8 mouse cellular contexts compared by ENCODE assay signal in genomic region chr8:117198141-117198935, GRCm38 (mm10). TPM values are rescaled to one million over a fixed set of nuclear protein-coding genes. Genes with fewer than 3 reads are reported as not detected.
DNase-seq lines count a peak whose midpoint lies in the region; ATAC-seq and TF ChIP-seq lines count a peak whose summit lies in the region.

No protein-coding gene starts in this region.

- H3K4me1 ChIP-seq in embryonic facial prominence, embryonic 14.5 days (ENCODE audit: control insufficient read depth, insufficient read depth, low read length): 0 out of 2 replicates have a peak, but pooled peaks cover 3% of the 10 kb centered on the region
- H3K4me1 ChIP-seq in heart, embryonic 13.5 days: peaks cover 64% of the 10 kb centered on the region
- H3K4me1 ChIP-seq in kidney, embryonic 16.5 days (ENCODE audit: insufficient read depth, low read length): peaks cover 42% of the 10 kb centered on the region
- peaks cover 8% of the 10 kb centered on the region for H3K4me1 ChIP-seq in liver, adult 2 months (ENCODE audit: control insufficient read depth, insufficient read depth, low read length)
- no peaks in the 10 kb centered on the region for H3K4me1 ChIP-seq in midbrain, postnatal 0 days (ENCODE audit: insufficient read depth, low read length)

- H3K9me3 ChIP-seq in embryonic facial prominence, embryonic 14.5 days (ENCODE audit: control insufficient read depth, low read length): no peaks in the 10 kb centered on the region
- no peaks in the 10 kb centered on the region for H3K9me3 ChIP-seq in heart, embryonic 13.5 days
- H3K9me3 ChIP-seq in kidney, embryonic 16.5 days (ENCODE audit: low read length): no peaks in the 10 kb centered on the region
- H3K9me3 ChIP-seq in midbrain, postnatal 0 days (ENCODE audit: low read length): no peaks in the 10 kb centered on the region

- peak; percentile 49 for TF ChIP-seq CTCF in liver, adult 2 months (IDR thresholded peaks at IDR 0.05; ENCODE audit: low read depth, low read length)
- peak; percentile 85 for TF ChIP-seq CTCF in midbrain, postnatal 0 days (IDR thresholded peaks at IDR 0.05)

- WGBS in embryonic facial prominence, embryonic 14.5 days: 45% methylated on average over 20 of the region's 20 CpGs
- 24% methylated on average over 20 of the region's 20 CpGs for WGBS in heart, embryonic 13.5 days
- 38% methylated on average over 20 of the region's 20 CpGs for WGBS in kidney, embryonic 16.5 days
- WGBS in liver, adult 2 months: 65% methylated on average over 20 of the region's 20 CpGs
- 37% methylated on average over 20 of the region's 20 CpGs for WGBS in midbrain, postnatal 0 days

- H3K4me2 ChIP-seq in embryonic facial prominence, embryonic 14.5 days (ENCODE audit: low read depth, low read length): peak overlapping the region; percentile 23
- H3K4me2 ChIP-seq in heart, embryonic 13.5 days: peak overlapping the region; percentile 63
- no peak overlapping the region; the same call in 1 of the 2 replicates for H3K4me2 ChIP-seq in kidney, embryonic 16.5 days (replicated peaks; ENCODE audit: low read depth, low read length)
- 0 out of 2 replicates have a peak overlapping the region, but pooled peaks have one; percentile 15 for H3K4me2 ChIP-seq in midbrain, postnatal 0 days (ENCODE audit: low read depth, low read length, poor library complexity, severe bottlenecking)

- DNase-seq in urinary bladder, postnatal 14 days (ENCODE audit: low spot score): peak; percentile 46
- no peak for DNase-seq in urinary bladder, adult 2 months (ENCODE audit: low spot score)
- peak; percentile 82 for DNase-seq in embryonic facial prominence, embryonic 14.5 days (ENCODE audit: low spot score)
- DNase-seq in liver, adult 2 months (ENCODE audit: extremely low read depth, low read depth, low spot score): peak; percentile 55
- peak; percentile 85 for DNase-seq in midbrain, postnatal 0 days (ENCODE audit: low spot score)
- peak; percentile 84 to 86 for DNase-seq in spleen, postnatal 4 days (ENCODE audit: low spot score in 2 of 2)

- no peaks in the 10 kb centered on the region for H3K79me2 ChIP-seq in liver, adult 2 months (ENCODE audit: control insufficient read depth, insufficient read depth, low read length)

- no peak overlapping the region for H3K4me3 ChIP-seq in embryonic facial prominence, embryonic 14.5 days (ENCODE audit: low read depth, low read length)
- peak overlapping the region; percentile 32 for H3K4me3 ChIP-seq in heart, embryonic 13.5 days
- H3K4me3 ChIP-seq in kidney, embryonic 16.5 days (ENCODE audit: low read length): no peak overlapping the region
- H3K4me3 ChIP-seq in liver, adult 2 months (ENCODE audit: insufficient read depth, low read depth, low read length): no peak overlapping the region
- H3K4me3 ChIP-seq in midbrain, postnatal 0 days (ENCODE audit: low read depth, low read length): no peak overlapping the region

- peak overlapping the region; percentile 67 for H3K27ac ChIP-seq in embryonic facial prominence, embryonic 14.5 days (replicated peaks; ENCODE audit: low read depth, low read length)
- H3K27ac ChIP-seq in heart, embryonic 13.5 days (replicated peaks): peak overlapping the region; percentile 90
- peak overlapping the region; percentile 15; the same call in 1 of the 2 replicates for H3K27ac ChIP-seq in kidney, embryonic 16.5 days (ENCODE audit: low read length)
- peak overlapping the region; percentile 45 for H3K27ac ChIP-seq in liver, adult 2 months (replicated peaks; ENCODE audit: insufficient read depth, low read depth, low read length)
- peak overlapping the region; percentile 4; the same call in 1 of the 2 replicates for H3K27ac ChIP-seq in midbrain, postnatal 0 days (ENCODE audit: low read depth, low read length)

- peak overlapping the region; percentile 26; the same call in 1 of the 2 replicates for H3K9ac ChIP-seq in embryonic facial prominence, embryonic 14.5 days (ENCODE audit: low read depth, low read length)
- H3K9ac ChIP-seq in heart, embryonic 13.5 days: peak overlapping the region; percentile 62
- no peak overlapping the region for H3K9ac ChIP-seq in kidney, embryonic 16.5 days (replicated peaks; ENCODE audit: low read length)
- no peak overlapping the region for H3K9ac ChIP-seq in liver, adult 2 months (ENCODE audit: low read depth, low read length)
- no peak overlapping the region for H3K9ac ChIP-seq in midbrain, postnatal 0 days (replicated peaks; ENCODE audit: low read length, poor library complexity, severe bottlenecking)

- TF ChIP-seq POLR2A in liver, adult 2 months (IDR thresholded peaks at IDR 0.05; ENCODE audit: extremely low read depth, insufficient read depth, low read length): no peak

- H3K27me3 ChIP-seq in embryonic facial prominence, embryonic 14.5 days (replicated peaks; ENCODE audit: control insufficient read depth, insufficient read depth, low read length): no peaks in the 10 kb centered on the region
- H3K27me3 ChIP-seq in heart, embryonic 13.5 days (replicated peaks): no peaks in the 10 kb centered on the region
- no peaks in the 10 kb centered on the region for H3K27me3 ChIP-seq in kidney, embryonic 16.5 days (ENCODE audit: insufficient read depth, low read length)
- no peaks in the 10 kb centered on the region for H3K27me3 ChIP-seq in liver, adult 2 months (ENCODE audit: control insufficient read depth, insufficient read depth, low read length)
- H3K27me3 ChIP-seq in midbrain, postnatal 0 days (ENCODE audit: insufficient read depth, low read length): no peaks in the 10 kb centered on the region

- peak; percentile 84 for ATAC-seq in embryonic facial prominence, embryonic 14.5 days (ENCODE audit: low read depth)
- ATAC-seq in heart, embryonic 13.5 days (ENCODE audit: extremely low read depth, insufficient number of reproducible peaks, low FRiP score, low TSS enrichment): peak; percentile 63
- peak; percentile 67 for ATAC-seq in kidney, embryonic 16.5 days (ENCODE audit: low FRiP score, low TSS enrichment)
- peak; percentile 91 for ATAC-seq in midbrain, postnatal 0 days (ENCODE audit: low FRiP score)

- peaks cover 65% of the 10 kb centered on the region for H3K36me3 ChIP-seq in embryonic facial prominence, embryonic 14.5 days (ENCODE audit: control insufficient read depth, insufficient read depth, low read length)
- H3K36me3 ChIP-seq in heart, embryonic 13.5 days: peaks cover 50% of the 10 kb centered on the region
- H3K36me3 ChIP-seq in kidney, embryonic 16.5 days (ENCODE audit: insufficient read depth, low read length): peaks cover 39% of the 10 kb centered on the region
- H3K36me3 ChIP-seq in liver, adult 2 months (ENCODE audit: control insufficient read depth, insufficient read depth, low read length): peaks cover 2% of the 10 kb centered on the region; the same call in 1 of the 2 replicates
- H3K36me3 ChIP-seq in midbrain, postnatal 0 days (ENCODE audit: insufficient read depth, low read length): peaks cover 42% of the 10 kb centered on the region

RNA-seq across cellular contexts. Expression of gene Gan, which starts 40.4 kb away (rescaled TPM):
- 8.2 and 9.5 TPM in 2 replicates for polyA plus RNA-seq in urinary bladder, adult 2 months (2012; rRNA removed)
- 3.0 and 3.5 TPM in 2 replicates for polyA plus RNA-seq in embryonic facial prominence, embryonic 14.5 days (2014; fragmentation: Nextera tagmentation; extraction: Ambion mirVana)
- polyA plus RNA-seq in heart, embryonic 13.5 days (2015; fragmentation: Nextera tagmentation; extraction: Ambion mirVana): 0.94 and 1.0 TPM in 2 replicates
- polyA plus RNA-seq in kidney, embryonic 16.5 days (2015; fragmentation: Nextera tagmentation; extraction: Ambion mirVana): 1.6 and 1.8 TPM in 2 replicates
- total RNA-seq in liver, adult 2 months (2014; rRNA removed): 1.2 and 1.3 TPM in 2 replicates
- polyA plus RNA-seq in liver, adult 2 months (2012; rRNA removed): 1.1 and 1.5 TPM in 2 replicates
- 13.5 and 14.2 TPM in 2 replicates for total RNA-seq in midbrain, postnatal 0 days (2014; rRNA removed)
- polyA plus RNA-seq in midbrain, postnatal 0 days (2015; fragmentation: Nextera tagmentation; extraction: Ambion mirVana): 4.0 and 4.6 TPM in 2 replicates

RNA-seq across cellular contexts. Expression of gene Cmip, which starts 58.5 kb away (rescaled TPM):
- 39.4 and 48.7 TPM in 2 replicates for polyA plus RNA-seq in urinary bladder, adult 2 months (2012; rRNA removed)
- polyA plus RNA-seq in embryonic facial prominence, embryonic 14.5 days (2014; fragmentation: Nextera tagmentation; extraction: Ambion mirVana): 27.0 and 27.7 TPM in 2 replicates
- 6.2 and 6.5 TPM in 2 replicates for polyA plus RNA-seq in heart, embryonic 13.5 days (2015; fragmentation: Nextera tagmentation; extraction: Ambion mirVana)
- 20.4 and 21.0 TPM in 2 replicates for polyA plus RNA-seq in kidney, embryonic 16.5 days (2015; fragmentation: Nextera tagmentation; extraction: Ambion mirVana)
- total RNA-seq in liver, adult 2 months (2014; rRNA removed): 8.8 and 17.7 TPM in 2 replicates
- 21.0 and 30.3 TPM in 2 replicates for polyA plus RNA-seq in liver, adult 2 months (2012; rRNA removed)
- total RNA-seq in midbrain, postnatal 0 days (2014; rRNA removed): 266 and 287 TPM in 2 replicates
- polyA plus RNA-seq in midbrain, postnatal 0 days (2015; fragmentation: Nextera tagmentation; extraction: Ambion mirVana): 197 and 212 TPM in 2 replicates

Comparison
In these comparisons a context has a peak if more than half of its experiments do, and no peak if none do; other contexts are left out.
1. H3K27ac ChIP-seq: peak in every context shown above with its lines; median percentile 90 in heart, embryonic 13.5 days; 67 in embryonic facial prominence, embryonic 14.5 days; 45 in liver, adult 2 months; 15 in kidney, embryonic 16.5 days; 4 in midbrain, postnatal 0 days.
2. H3K9ac ChIP-seq: peak in embryonic facial prominence, embryonic 14.5 days (single experiment) and heart, embryonic 13.5 days (single experiment); none in kidney, embryonic 16.5 days (single experiment), liver, adult 2 months (single experiment) and midbrain, postnatal 0 days (single experiment).
3. Peak in every context shown above with its lines, with median percentiles within 50 percentile points of each other: ATAC-seq.